In the genomic region with DNA sequence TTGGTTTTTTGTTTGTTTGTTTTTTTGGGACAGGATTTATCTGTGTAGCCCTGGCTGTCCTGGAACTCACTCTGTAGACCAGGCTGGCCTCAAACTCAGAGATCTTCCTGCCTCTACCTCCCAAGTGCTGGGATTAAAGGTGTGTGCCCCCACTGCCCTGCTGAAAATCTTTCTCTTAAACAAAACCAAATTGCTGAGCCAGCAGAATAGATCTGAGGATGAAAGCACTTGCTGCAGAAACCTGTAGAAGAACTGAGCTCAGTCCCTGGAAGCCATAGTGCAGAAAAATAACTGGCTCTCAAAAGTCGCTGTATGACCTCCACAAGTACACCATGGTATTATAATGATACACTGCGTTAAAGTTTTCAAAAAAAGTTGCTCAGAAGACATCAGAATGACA, we compare ENCODE assay signal across 51 mouse cellular contexts. TPM values are rescaled to one million over a fixed set of nuclear protein-coding genes. Genes with fewer than 3 reads are reported as not detected.
"Had no signal": no experiment of that assay in that cellular context is flagged by ENCODE, and none has a peak within 500 bp of the region (broad histone marks: within the 10 kb centered on the region; RNA-seq: fewer than 3 reads in every experiment).

No protein-coding gene starts in this region.

- H3K9me3 ChIP-seq: heart, embryonic 12.5 days; heart, embryonic 13.5 days; heart, embryonic 15.5 days; hindbrain, embryonic 10.5 days; hindbrain, embryonic 12.5 days; hindbrain, embryonic 13.5 days; hindbrain, embryonic 15.5 days; intestine, embryonic 15.5 days; kidney, embryonic 15.5 days had no signal

- H3K4me2 ChIP-seq: heart, embryonic 11.5 days; heart, embryonic 12.5 days; heart, embryonic 13.5 days; heart, embryonic 15.5 days; hindbrain, embryonic 12.5 days; hindbrain, embryonic 13.5 days; hindbrain, embryonic 14.5 days; hindbrain, embryonic 15.5 days; intestine, embryonic 15.5 days; kidney, embryonic 15.5 days had no signal

- H3K4me1 ChIP-seq: heart, embryonic 12.5 days; heart, embryonic 13.5 days; heart, embryonic 15.5 days; hindbrain, embryonic 10.5 days; hindbrain, embryonic 12.5 days; hindbrain, embryonic 13.5 days; hindbrain, embryonic 15.5 days; intestine, embryonic 15.5 days; kidney, embryonic 15.5 days had no signal

- DNase-seq: heart, postnatal 10 days; heart, postnatal 14 days; heart, postnatal 36 days; heart, postnatal 4 days; kidney, adult 11 months; kidney, adult 18-20 months; kidney, adult 2 months; kidney, adult 8-10 months; kidney, adult 9 months; kidney, postnatal 10 days; kidney, postnatal 14 days; kidney, postnatal 25 days; kidney, postnatal 36 days; kidney, postnatal 4 days; layer of hippocampus, adult 9-11 months; layer of hippocampus, postnatal 36 days had no signal

- H3K27ac ChIP-seq: heart, embryonic 13.5 days; heart, embryonic 15.5 days; hindbrain, embryonic 10.5 days; hindbrain, embryonic 12.5 days; hindbrain, embryonic 13.5 days; hindbrain, embryonic 14.5 days; hindbrain, embryonic 15.5 days; hindbrain, postnatal 0 days; intestine, embryonic 15.5 days; kidney, embryonic 15.5 days; kidney, postnatal 0 days; layer of hippocampus, adult 2 months; left cerebral cortex, adult 2 months had no signal

- H3K9ac ChIP-seq: heart, embryonic 12.5 days; heart, embryonic 13.5 days; heart, embryonic 15.5 days; hindbrain, embryonic 12.5 days; hindbrain, embryonic 13.5 days; hindbrain, embryonic 14.5 days; hindbrain, embryonic 15.5 days; intestine, embryonic 15.5 days; kidney, embryonic 15.5 days had no signal

- H3K27me3 ChIP-seq: heart, embryonic 12.5 days; heart, embryonic 13.5 days; heart, embryonic 15.5 days; hindbrain, embryonic 12.5 days; hindbrain, embryonic 13.5 days; hindbrain, embryonic 15.5 days; intestine, embryonic 15.5 days; kidney, embryonic 15.5 days had no signal

- H3K4me3 ChIP-seq: heart, embryonic 12.5 days; heart, embryonic 13.5 days; heart, embryonic 15.5 days; hindbrain, embryonic 10.5 days; hindbrain, embryonic 12.5 days; hindbrain, embryonic 13.5 days; hindbrain, embryonic 15.5 days; intestine, embryonic 15.5 days; kidney, embryonic 15.5 days; layer of hippocampus, adult 2 months; left cerebral cortex, adult 2 months had no signal

RNA-seq across cellular contexts. Expression of gene Izumo2, which starts 48.6 kb away (rescaled TPM):
- total RNA-seq: heart, postnatal 10 days; heart, postnatal 14 days; heart, postnatal 25 days; heart, postnatal 36 days; heart, postnatal 4 days; hematopoietic stem cell, adult 5-6 weeks; hindbrain, postnatal 0 days; layer of hippocampus, adult 18-20 months; layer of hippocampus, adult 2 months; layer of hippocampus, adult 8-10 months; layer of hippocampus, postnatal 10 days; layer of hippocampus, postnatal 14 days; layer of hippocampus, postnatal 25 days; layer of hippocampus, postnatal 36 days; left cerebral cortex, adult 18-20 months; left cerebral cortex, adult 2 months had no signal
- polyA plus RNA-seq: heart, embryonic 11.5 days; heart, embryonic 12.5 days; heart, embryonic 13.5 days; heart, embryonic 14.5 days; heart, embryonic 15.5 days; heart, embryonic 16.5 days; heart, postnatal 0 days; hindbrain, embryonic 10.5 days; hindbrain, embryonic 11.5 days; hindbrain, embryonic 12.5 days; hindbrain, embryonic 13.5 days; hindbrain, embryonic 14.5 days; hindbrain, embryonic 15.5 days; hindbrain, embryonic 16.5 days; hindbrain, postnatal 0 days; inflammation-experienced regulatory T-cells, adult 6 months; intestine, embryonic 14.5 days; intestine, embryonic 15.5 days; intestine, embryonic 16.5 days; intestine, postnatal 0 days; kidney, adult 2 months; kidney, embryonic 14.5 days; kidney, embryonic 15.5 days; kidney, embryonic 16.5 days; kidney, postnatal 0 days; large intestine, adult 2 months had no signal
